Mouse (Mus musculus) mammary gland, adult 2 months (tissue): Measurements from ENCODE around the gene Coa3. TPM values are rescaled to one million over a fixed set of nuclear protein-coding genes. Genes with fewer than 3 reads are reported as not detected.

ENCODE experiments used
- polyA plus RNA-seq: library from polyadenylated mRNA; depleted of rRNA; stranded (reverse); fragments of >200 nt; gene quantifications from 2 replicates; pipeline ENCODE4 v1.2.3, GENCODE M21; 2012; ENCODE audit warnings: low replicate concordance; rRNA removed

Coa3 gene
- polyA plus RNA-seq = 190 and 296 TPM in 2 replicates

GRCm38 (mm10) chr11:101278223-101279192, at the start of gene Coa3, which contains the start of gene Cntd1:
Coa3 (minus strand) TSS chr11:101279114.
Cntd1 (plus strand) TSS chr11:101279012.

GRCm38 (mm10) chr11:101324763-101325162, 45.8 kb upstream of the Coa3 start, which contains the start of gene Aoc2:
Aoc2 (plus strand) TSS chr11:101325063.

DNA sequence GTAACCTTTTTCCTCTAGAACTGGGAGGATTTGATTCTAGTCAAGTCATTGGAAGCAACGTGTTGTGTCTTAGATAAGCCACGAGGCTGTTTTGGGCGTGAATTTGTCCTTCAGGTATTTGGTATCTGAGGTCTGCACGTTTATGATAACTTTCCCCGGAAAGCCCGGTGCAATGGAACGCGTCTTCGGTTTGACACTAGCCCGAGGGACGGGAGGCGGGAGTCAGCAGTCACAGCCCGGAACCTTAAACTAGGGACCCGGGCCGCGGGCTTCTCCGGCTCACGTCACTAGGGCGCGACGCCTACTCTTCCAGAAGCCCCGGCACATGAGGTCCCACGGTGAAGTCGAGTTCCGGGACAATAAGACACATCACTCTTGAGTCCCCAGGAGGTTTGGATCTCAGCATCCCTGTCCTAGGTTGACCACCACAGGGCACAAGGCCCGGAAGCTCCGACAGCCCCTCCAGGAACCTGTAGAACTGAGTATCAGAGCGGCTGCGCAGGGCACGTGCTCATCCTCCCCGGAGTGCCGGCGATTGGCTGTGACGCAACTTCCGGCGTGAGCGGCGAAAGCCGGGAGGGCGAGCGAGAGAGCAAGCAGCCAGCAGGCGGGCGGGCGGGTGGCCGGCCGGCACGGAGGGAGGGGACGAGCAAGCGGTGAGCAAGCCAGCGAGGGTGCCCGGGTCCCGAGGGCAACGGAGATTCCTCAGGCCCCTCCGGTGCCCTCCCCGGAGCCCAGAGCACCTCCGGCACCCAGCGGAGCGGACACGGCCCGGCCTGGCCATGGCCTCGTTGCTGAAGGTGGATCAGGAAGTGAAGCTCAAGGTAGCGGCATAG, 37.0 kb upstream of the Coa3 start, which contains the start of gene Psme3:
TSS of gene Psme3 (plus strand) at position 549 of the 836 bp plus-strand sequence.

GRCm38 (mm10) chr11:101302004-101302798, 23.3 kb upstream of the Coa3 start, which contains the start of gene Becn1:
Becn1 (minus strand) TSS chr11:101302286.

DNA sequence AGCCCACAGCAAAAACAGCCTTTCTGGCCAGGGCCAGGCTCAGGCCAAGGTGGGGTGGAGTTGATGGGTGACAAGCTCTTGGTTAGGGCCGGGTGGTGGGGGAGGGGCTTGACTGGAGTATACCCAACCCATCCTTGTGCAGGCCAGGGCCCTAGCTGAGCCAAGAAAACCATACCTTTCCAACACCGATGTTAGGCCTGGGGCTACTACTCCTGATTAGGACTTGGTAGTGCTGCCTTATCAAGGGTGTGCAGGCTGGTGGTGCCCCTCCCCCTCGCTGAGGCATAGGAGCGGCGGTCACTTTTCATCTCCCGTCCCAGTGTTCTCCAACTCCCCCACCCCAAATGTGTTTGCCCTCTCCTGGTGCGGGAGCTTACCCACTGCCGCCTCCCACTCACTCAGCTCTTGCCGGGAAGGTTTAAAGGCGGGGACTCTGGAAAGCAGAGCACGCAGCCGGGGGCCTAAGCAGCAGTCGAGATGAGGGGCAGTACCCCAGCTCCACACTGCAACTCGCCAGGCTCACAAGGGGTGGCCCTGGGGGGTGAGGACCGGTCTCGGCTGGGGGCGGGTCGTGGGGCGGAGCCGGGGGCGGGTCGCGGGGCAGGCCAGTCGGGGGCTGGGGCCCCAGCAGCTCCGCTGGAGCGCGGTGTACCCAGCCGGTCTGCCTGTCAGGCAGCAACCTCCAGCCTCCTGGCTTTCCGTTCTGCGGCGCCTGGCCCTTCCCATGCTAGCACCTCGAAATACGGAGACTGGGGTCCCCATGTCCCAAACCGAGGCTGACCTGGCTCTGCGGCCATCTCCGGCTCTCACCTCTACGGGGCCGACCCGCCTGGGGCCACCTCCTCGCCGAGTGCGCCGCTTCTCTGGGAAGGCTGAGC, 18.7 kb downstream of the Coa3 start, which contains the start of gene Wnk4:
TSS of gene Wnk4 (plus strand) at position 620 of the 878 bp plus-strand sequence.

GRCm38 (mm10) chr11:101253613-101254389, 25.1 kb downstream of the Coa3 start, which contains the start of gene Vps25:
Vps25 (plus strand) TSS chr11:101253707.

GRCm38 (mm10) chr11:101245855-101246701, 32.8 kb downstream of the Coa3 start, which contains the start of gene Ramp2:
Ramp2 (plus strand) TSS chr11:101246028.

Other genes starting within 250 kb of the Coa3 start
- 43.2 and 45.4 TPM in 2 replicates for gene Naglu, start 209.1 kb downstream of the Coa3 start, polyA plus RNA-seq
- 0.24 and 0.94 TPM in 2 replicates for gene Hsd17b1, start 200.7 kb downstream of the Coa3 start, polyA plus RNA-seq
- gene Coasy, start 196.5 kb downstream of the Coa3 start, polyA plus RNA-seq = 92.0 and 118 TPM in 2 replicates
- gene Mlx, start 191.8 kb downstream of the Coa3 start, polyA plus RNA-seq = 50.5 and 97.1 TPM in 2 replicates
- 0.43 and 0.62 TPM in 2 replicates for gene Psmc3ip, start 183.7 kb downstream of the Coa3 start, polyA plus RNA-seq
- 81.8 and 115 TPM in 2 replicates for gene Retreg3, start 159.2 kb downstream of the Coa3 start, polyA plus RNA-seq
- 8.4 and 17.4 TPM in 2 replicates for gene Tubg1, start 159.2 kb downstream of the Coa3 start, polyA plus RNA-seq
- 4.1 and 4.5 TPM in 2 replicates for gene Tubg2, start 123.2 kb downstream of the Coa3 start, polyA plus RNA-seq
- 12.3 and 13.5 TPM in 2 replicates for gene Cntnap1, start 108.6 kb downstream of the Coa3 start, polyA plus RNA-seq
- 51.3 and 92.6 TPM in 2 replicates for gene Plekhh3, start 107.8 kb downstream of the Coa3 start, polyA plus RNA-seq
- 2.9 and 6.8 TPM in 2 replicates for gene Ccr10, start 103.7 kb downstream of the Coa3 start, polyA plus RNA-seq
- 34.7 and 54.3 TPM in 2 replicates for gene Ezh1, start 52.7 kb downstream of the Coa3 start, polyA plus RNA-seq
- 138 and 195 TPM in 2 replicates for gene Ramp2, start 33.1 kb downstream of the Coa3 start, polyA plus RNA-seq
- 89.8 and 96.1 TPM in 2 replicates for gene Vps25, start 25.4 kb downstream of the Coa3 start, polyA plus RNA-seq
- 1.9 and 2.4 TPM in 2 replicates for gene Wnk4, start 18.5 kb downstream of the Coa3 start, polyA plus RNA-seq
- gene Cntd1, start 102 bp downstream of the Coa3 start, polyA plus RNA-seq = 0.05 and 0.17 TPM in 2 replicates
- gene Becn1, start 23.2 kb upstream of the Coa3 start, polyA plus RNA-seq = 53.9 and 131 TPM in 2 replicates
- gene Psme3, start 37.1 kb upstream of the Coa3 start, polyA plus RNA-seq = 44.3 and 89.4 TPM in 2 replicates
- gene Aoc2, start 45.9 kb upstream of the Coa3 start, polyA plus RNA-seq = 6.3 and 7.4 TPM in 2 replicates
- 268 and 327 TPM in 2 replicates for gene Aoc3, start 51.5 kb upstream of the Coa3 start, polyA plus RNA-seq
- 0.06 and 0.60 TPM in 2 replicates for gene G6pc, start 88.4 kb upstream of the Coa3 start, polyA plus RNA-seq
- gene Aarsd1, start 138.5 kb upstream of the Coa3 start, polyA plus RNA-seq = 22.4 and 22.6 TPM in 2 replicates
- 0.46 TPM in 1 of 2 replicates, not detected in the other for gene Gm27029, start 145.7 kb upstream of the Coa3 start, polyA plus RNA-seq
- 24.9 and 25.1 TPM in 2 replicates for gene Rundc1, start 146.0 kb upstream of the Coa3 start, polyA plus RNA-seq
- gene Ptges3l, start 146.2 kb upstream of the Coa3 start, polyA plus RNA-seq = 3.4 and 15.5 TPM in 2 replicates
- 285 and 417 TPM in 2 replicates for gene Rpl27, start 163.2 kb upstream of the Coa3 start, polyA plus RNA-seq
- gene Ifi35, start 169.3 kb upstream of the Coa3 start, polyA plus RNA-seq = 48.5 and 57.7 TPM in 2 replicates
- gene Rnd2, start 185.9 kb upstream of the Coa3 start, polyA plus RNA-seq = 9.3 and 10.1 TPM in 2 replicates
- gene Vat1, start 187.1 kb upstream of the Coa3 start, polyA plus RNA-seq = 137 and 204 TPM in 2 replicates